Mouse (Mus musculus): Measurements from ENCODE around the gene Zfhx3.

GRCm38 (mm10) chr8:107998874-107999273 lies 56.4 kb downstream of the Zfhx3 start:
- TF ChIP-seq CTCF (IDR thresholded peaks at IDR 0.05; ENCODE audit: low read depth, low read length) (no peak), POLR2A (IDR thresholded peaks at IDR 0.05; ENCODE audit: extremely low read depth, insufficient read depth, low read length) (no peak)
